Mouse (Mus musculus): Measurements from ENCODE around the gene Timm13.

The Timm13 gene

DNA sequence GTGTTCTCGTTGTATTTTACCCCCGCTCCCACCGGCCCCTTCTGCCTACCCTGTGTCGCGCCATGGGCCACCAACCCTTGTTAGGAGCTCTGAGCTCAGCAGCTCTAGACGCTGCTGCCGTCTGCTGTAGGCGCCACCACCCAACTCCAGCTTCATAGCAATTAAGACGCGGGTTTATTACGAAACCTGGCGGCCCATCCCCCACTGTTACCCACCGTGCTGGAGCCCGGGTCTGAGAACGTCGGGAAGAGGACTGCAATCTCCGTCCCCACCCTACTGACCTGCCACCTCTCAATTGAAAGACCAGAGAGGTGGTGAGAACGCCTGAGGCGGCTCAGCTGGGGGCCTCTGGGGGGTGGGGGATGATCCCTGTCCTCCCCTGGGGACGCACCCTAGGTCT, 31.4 kb upstream of the Timm13 start:
- no peak for DNase-seq

DNA sequence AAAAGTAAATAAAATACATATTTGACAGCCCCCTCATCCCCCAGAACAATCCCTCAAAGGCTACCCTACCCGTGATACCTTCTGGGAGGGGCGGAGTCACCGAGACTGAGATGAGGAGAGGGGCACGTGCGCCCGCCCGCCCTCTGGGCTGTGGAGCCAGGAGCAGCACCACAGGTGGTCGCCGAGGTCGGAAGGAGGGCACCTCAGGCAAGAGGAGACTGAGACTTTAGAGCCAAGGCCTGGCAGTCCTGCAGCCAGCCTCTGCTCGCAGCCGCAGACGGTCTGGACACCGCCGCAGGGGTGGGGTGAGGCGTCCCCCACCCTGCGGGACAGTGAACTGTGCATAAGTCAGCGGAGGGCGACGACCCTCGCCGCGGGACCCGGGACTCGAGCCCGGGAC, 30.9 kb upstream of the Timm13 start:
- DNase-seq, result peak; percentile 69

DNA sequence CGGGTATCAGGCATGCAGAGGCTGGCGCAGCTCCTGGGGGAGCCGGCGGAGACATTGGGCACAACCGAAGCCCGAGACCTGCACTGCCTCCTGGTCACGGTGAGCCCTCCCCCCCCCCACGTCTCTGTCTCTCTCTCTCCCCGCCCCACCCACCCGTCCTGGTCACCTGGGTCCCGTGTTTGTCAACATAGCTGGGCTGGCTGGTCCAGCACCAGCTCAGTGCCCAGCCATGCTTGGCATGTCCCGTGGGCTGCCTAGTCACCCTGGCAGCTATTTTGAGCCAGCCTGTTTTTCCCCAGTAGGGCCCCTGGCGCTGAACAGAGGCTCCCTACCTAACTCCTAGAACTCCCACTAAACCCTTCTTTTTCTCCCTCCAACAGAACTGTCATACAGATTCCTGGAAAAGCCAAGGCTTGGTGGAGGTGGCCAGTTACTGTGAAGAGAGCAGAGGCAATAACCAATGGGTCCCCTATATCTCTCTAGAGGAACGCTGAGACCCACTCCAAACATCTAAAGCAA, 30.4 kb upstream of the Timm13 start:
- no peak for DNase-seq

DNA sequence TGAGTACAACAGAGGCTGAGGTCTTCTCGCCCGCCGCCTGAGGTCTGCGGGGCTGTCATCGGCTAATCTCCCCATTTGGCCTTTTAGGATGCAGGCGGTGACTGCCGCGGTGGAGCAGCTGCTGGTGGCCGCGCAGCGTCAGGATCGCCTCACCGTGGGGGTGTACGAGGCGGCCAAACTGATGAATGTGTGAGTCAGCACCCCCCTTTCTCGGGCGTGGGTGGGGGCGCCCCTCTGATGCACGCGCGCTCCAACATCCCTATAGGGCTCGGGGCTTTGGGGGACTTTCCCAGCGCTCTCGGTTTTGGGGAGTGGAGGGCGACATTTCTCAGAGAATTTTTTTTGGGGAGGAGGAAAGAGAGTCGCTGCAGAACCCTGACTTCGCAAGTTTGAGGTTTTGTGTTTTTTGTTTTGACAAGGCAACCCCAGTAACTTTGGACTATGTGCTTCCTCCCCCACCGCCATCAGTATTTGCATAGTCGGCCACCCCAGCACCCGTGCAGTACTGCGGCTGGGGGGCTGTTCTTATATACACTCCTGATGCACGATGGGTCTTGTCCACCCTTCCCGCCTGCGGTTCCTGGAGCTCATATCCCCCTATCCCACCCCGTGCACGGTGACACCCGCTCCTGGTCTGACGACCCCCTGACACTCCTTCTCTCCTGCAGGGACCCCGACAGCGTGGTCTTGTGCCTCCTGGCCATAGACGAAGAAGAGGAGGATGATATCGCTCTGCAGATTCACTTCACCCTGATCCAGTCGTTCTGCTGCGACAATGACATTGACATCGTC, 29.8 kb upstream of the Timm13 start:
- DNase-seq, result peak; percentile 74

DNA sequence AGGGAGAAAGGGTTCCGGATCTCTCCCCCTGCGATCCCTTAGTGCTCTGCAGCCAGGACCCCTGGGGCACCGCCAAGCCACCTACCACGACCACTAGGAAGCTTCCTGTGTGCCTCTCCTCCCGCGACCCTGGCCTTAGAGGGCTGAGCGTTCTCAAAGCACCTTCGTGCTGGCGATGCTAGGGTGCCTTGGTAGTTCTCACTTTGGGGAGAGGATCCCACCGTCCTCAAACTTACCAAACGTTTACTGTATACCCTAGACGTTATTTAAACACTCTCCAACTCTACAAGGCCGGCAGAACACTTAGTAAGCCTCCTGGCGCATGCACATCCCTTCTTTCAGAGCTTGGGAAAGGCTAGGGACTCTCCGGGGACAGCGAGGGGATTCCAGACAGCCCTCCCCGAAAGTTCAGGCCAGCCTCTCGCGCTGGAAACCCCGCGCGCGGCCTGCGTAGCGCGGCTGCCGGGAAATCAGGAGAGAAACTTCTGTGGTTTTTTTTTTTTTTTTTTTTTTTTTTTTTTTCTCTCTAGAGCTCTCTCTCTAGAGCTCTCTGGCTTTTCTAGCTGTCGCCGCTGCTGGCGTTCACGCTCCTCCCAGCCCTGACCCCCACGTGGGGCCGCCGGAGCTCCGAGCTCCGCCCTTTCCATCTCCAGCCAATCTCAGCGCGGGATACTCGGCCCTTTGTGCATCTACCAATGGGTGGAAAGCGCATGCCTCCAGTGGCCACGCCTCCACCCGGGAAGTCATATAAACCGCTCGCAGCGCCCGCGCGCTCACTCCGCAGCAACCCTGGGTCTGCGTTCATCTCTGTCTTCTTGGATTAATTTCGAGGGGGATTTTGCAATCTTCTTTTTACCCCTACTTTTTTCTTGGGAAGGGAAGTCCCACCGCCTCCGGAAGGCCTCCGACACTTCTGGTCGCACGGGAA, 28.8 kb upstream of the Timm13 start, which contains the start of gene Gadd45b:
TSS of gene Gadd45b (plus strand) at position 775 of the 928 bp plus-strand sequence.
- DNase-seq, result peak; percentile 99

DNA sequence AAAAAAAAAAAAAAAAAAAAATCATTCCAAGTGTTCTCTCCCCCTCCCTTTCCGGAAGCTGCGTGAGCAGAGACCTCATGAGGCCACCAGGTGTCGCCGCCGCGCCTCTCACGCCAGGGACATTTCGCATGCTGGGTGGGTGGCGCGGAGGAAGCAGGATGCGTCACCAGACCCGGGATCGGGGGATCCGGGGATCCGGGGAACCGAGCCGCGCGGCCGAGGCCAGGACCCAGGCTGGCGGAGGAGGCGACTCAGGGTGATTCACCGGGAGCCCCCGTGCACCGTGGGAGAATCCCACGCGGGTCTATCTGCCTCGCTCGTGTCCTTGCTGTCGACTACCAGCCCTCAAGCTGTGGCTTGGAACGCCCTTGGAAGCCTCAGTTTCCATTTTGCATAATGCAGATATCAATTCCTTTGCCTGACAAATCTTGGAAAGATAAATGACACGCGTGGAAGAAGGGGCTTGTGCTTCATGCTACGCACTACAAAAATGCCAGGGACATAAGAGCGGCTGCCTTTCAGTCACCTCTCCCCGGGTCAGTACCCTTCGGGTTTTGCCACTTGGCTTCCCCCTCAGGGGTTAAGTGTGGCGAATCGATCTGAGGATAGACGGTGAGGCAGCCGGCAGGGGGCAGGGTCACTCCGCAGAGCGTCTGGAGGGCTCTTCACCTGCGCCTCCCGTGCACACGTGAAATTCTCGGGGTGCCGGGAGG, 28.0 kb upstream of the Timm13 start:
- DNase-seq, result peak; percentile 92

DNA sequence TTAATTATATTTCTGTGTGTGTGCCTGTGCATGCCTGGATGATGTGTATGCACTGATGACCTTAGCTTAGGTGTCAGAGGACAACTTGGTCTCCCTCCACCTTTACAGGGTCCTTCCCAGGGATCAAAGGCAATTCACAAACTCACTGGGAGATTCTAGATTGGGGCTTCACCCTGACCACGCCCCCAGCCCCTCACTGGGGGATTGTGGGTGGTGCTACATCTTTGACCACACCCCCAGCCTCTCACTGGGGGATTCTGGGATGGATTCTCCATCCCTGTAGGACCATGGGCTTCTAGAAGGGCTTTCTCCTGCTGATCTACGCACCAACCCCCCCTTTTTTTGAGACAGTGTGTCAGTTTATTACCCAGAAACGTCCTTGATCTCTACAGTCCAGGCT, 24.7 kb upstream of the Timm13 start:
- peak; percentile 40 for DNase-seq

DNA sequence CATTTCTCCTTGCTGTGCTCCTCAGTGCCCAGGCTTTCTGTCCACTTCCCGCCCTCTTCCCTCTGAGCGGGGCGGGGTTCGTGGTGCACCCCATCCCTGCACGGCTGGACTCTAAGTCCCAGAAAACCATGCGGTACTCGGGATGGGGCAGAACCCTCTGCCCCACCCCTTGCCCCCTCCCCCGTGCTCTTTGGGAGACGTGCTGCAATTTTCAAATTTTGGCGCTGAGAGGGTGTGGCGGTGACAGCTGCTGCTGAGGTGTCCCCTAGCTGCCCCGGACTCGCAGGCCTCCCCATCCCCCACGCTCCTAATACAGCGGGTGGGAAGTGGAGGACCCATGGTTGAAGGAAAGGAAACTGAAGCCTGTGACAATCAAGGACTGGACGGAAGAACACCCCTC, 21.2 kb upstream of the Timm13 start:
- no peak for DNase-seq

DNA sequence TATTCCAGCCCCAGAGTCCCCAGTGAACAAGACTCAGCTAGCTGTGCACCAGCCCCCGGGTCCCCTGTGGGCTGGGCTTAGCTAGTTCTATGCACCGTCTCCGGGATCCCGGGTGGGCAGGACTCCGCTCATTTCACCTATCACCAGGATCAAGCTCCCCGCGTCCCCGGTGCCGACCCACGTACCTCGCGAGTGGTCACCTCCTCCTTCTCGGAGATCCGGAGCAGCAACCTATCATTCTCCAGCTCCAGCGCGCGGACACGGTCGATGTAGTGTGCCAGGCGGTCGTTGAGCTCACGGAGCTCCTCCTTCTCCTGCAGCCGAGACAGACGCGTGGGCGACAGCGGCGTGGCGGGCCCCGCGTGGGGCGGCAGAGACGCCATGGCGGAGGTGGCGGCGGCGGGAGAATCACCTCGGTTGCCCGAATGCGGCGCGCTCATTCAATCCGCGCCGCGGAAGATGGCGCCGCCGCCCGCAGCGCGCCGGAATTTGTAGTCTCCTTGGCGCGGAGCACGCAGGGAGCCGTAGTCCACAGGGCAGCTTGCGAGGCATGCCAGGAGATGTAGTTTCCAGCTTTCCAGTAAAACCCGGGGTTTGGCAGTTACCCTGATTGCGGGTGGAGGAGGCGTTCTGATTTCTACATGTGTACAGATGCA, 17.1 kb upstream of the Timm13 start, which contains the start of gene Lmnb2:
TSS of gene Lmnb2 (minus strand) at position 467 of the 656 bp plus-strand sequence.
- DNase-seq, result peak; percentile 88

DNA sequence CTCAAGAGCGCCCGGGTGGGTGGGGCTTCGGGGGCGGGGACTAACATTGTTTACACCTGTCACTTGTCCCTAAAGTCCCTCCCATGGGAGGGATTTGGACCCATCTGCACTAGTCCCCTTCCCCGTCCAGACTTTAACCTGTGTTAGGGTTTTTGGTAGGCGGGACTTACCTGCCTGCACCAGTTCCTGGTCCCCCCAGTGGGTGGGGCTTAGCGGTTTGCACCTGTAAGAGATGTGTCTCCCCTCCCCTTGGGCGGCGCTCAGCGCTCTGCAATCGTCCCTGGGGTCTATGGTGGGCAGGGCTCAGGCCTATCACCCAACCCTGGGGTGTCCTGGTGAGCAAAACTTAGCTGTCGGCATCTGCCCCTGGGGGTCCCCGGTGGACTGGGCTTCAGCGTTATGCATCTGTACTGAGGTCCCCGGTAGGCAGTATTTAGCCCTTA, 16.6 kb upstream of the Timm13 start:
- peak; percentile 77 for DNase-seq

DNA sequence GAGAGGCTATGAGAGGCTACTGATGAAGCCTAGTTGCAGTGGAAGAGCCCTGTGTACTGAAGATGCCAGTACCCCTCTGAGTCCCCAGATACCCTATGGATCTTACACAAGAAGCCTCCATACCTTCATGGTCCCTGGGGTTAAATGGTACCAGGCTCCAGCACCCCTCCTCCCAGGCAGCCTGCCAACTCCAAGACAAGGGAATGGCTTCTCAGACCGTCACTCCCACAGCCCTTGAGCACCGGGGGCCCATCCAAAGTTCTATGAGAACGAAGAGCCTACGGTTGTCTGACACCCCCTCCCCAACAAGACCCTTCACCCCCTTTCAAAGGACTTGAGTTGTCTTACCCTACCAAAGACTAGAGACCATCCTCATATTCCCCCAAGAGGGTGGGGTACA, 15.0 kb upstream of the Timm13 start:
- peak; percentile 70 for DNase-seq

DNA sequence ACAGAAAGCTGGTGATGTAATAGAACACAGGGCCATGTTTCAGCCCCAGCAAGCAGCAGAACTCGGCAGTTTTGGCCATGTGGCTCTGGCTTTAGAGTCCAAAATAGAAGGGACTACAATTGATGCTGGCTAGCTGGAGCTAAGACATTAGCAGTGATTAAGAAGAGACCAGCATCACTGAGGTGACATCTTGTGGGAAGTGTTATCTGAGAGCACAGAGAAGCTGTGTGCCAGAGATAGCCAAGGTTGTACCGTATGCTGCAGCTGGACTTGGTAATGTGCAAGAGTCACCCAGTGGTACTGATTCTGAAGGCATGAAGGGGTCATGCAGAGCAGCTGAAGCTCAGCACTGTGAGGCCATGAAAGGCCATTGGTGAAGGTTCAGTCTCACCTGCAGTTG, 14.5 kb upstream of the Timm13 start:
- DNase-seq, result no peak

DNA sequence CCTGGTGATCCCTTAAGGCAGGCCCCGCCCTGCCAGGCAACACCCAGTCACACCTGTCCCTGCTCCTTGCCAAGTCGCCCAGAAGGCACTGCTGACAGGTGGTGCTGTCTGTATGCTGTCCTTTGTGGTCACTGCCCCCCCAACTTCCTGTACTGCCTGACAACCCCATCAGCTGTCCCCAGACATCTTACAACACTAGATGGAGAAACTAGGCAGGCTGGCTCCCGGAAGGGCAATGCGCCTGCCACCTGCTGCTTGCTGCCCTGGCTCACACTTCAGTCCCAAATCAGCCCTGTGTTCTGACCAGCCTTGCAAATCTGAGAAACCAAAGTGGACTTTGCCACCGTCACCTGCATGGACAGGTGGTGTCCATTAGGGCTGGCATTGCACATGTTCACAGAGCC, 13.5 kb upstream of the Timm13 start:
- DNase-seq, result peak; percentile 94

DNA sequence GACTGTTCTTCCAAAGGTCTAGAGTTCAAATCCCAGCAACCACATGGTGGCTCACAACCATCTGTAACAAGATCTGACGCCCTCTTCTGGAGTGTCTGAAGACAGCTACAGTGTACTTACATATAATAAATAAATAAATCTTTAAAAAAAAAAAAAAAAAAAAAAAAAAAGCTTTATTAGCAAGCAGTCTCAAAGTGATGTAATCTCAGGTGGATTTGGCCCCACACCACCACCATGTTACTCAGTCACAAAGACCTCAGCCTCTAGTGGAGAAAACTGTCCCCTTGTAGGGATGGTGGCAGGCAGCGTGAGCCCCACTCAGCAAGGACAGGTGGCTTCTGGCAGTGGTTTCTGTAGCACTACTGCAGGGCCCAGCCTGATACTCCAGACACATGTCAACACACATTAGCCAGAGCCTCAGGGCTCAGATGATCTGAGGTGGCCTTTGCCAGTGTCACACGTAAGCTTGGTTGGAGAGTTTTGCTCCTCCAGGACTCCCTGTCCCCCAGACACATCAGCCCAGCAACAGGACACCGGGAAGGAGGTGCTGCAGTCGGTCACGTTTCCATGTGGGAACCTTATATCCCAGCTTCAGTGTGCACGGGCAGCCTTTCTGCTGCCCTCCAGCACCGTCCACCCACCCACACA, 12.7 kb upstream of the Timm13 start:
- peak; percentile 58 for DNase-seq

DNA sequence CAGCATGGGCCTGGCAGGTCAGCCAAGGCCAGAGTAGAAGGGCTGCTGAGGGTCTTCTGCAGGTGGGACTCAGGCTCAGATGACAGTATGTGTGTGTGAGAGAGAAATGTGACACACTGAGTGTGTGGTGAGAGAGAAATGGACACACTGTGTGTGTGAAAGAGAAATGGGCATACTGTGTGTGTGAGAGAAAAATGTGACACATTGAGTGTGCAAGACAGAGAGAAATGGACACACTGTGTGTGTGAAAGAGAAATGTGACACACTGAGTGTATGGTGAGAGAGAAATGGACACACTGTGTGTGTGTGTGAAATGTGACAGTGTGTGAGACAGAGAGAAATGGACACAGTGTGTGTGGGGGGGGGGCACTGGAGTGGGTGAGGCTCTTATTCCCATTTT, 11.1 kb upstream of the Timm13 start:
- no peak for DNase-seq

DNA sequence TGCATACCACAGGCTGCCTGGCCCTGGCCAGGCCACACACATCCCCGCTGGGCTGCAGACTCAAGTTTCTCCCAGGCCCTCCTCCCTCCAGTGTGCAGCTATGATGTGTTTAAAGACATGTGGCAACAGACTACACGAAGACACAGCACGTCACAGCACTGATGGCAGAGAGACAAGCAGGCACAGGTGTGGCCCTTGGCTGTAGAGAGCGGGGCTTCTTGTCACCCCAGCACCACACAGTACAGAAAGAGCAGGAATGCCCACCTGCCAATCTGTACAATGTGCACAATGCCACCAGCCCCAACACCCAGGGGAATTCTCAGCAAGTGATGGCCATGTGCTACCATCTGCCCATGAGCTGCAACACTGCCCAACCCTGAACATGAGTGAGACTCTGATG, 10.6 kb upstream of the Timm13 start:
- DNase-seq, result no peak

DNA sequence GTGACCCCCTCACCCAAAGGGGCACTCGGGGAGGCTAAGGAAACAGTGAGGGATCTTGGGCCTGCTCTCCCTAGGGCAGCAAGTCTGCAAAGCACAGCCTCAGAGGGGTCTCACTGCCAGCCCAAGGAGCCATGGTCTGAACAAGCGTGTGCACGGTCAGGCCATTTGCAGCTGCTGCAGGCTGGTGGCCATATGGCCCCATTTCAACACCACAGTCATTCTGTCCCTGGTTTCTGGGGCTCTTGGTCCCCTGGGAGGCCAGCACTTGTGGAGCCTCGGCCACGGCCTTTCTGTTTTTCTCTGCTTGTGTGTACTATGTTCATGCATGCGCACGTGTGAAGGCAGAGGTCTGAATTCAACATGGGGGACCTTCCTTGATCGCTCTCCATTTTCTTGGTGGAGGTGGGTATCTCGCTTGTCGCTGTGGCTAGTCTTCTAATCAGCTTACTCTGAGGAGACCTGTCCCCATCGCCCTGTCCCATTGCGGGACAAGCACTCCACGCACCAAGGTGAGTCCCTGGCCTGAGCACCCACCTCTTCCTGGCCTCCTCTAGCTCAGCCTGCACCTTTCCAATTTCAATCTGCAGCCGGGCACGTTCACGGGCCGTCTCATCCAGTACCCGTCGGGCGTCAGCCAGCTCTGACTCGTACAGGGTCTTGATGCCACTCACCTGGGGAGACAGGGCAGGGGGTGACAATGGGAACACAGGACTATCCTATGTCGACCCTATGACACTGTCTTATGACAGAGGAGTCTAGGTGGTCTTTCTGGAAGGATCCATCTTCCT, 8.8 kb upstream of the Timm13 start:
- DNase-seq, result no peak

DNA sequence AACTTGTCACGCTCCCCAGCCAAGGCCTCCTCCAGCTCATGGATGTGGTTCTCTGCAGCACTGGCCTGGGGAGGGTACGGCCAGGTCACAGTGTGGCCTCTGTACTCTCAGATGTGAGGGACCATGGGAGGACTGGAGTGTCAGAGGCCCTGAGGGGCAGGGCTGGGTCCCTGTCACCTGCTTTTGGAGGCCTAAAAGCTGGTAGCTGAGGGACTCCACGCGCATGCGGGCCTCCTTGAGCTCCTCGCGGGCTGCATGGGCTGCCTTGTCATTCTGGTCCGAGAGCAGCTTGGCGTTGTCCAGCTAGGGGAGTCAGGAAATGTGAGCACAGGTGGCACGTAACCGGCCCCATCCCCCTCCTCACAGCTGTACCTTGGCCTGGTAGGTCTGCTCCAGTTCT, 3.9 kb upstream of the Timm13 start:
- peak; percentile 51 for DNase-seq

DNA sequence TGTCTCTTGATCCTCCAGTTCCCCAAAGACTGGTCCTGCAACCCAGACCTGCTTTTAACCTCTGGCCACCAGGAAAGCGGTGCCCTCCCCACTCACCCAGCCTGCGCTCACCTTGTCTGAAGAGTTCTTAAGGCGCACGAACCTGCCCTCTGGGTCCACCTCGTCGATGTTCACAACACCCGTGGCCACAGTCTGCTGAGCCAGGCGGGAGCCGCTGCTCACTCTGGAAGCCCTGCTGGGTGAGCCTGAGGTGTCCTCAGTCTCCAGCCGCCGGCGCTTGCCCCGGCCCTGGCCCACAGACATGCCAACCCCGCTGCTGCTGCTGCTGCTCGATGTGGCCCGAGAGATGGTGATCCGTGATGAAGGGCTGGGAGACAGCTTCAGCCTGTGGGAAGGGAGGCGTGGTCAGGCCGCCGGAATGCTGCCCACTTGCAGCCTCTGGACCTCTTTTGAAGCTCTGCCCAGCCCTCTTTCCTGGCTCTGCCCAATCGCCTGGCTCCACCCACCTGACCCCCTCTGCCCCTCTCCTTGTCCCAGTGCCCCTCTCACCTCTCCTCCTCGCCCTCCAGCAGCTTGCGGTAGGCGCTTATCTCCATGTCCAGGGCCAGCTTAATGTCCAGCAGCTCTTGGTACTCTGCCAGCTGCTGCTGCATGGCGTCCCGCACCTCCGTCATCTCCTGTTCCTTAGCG, 3.4 kb upstream of the Timm13 start:
- DNase-seq, result peak; percentile 66

DNA sequence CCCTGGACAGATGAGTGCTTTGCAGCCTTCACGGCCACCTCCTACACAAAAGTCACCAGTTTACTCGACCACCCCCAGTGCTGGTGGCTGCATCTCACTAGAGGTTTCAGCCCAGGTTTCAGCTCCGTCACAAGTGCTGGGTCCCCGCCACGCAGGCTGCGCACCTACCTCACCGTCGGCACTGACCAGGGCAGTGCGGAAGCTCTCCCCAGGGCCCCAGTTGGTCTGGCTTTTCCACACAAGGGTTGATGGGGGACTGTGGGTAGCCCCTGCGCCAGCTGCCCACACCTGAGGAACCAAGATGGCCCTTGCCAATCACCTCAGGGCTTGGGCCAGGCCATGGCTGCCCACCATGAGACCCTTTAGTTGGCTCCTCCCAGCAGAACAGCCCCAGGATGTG, 2.5 kb upstream of the Timm13 start:
- DNase-seq, result peak; percentile 64

Measured in cerebellum, adult 11-12 months (tissue).